In the genomic region with DNA sequence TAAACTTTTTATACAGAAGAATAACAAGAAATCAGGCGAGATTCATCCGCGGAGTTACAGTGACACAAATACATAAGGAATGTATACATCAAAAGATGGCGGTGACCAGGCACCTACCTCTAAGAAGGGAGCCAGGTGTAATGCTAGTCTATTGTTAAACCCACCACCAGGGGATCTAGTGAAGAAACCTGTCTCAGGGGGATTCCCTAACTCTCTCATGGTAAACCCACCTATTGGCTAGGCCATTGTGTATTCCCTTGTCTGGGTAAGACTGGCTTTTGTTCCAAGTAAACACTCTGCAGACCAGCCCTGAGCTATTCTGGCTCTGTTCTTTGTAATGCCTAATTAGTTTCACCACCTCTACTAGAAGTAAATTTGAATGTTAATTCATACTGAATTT, we compare ENCODE assay signal across 40 mouse cellular contexts. TPM values are rescaled to one million over a fixed set of nuclear protein-coding genes. Genes with fewer than 3 reads are reported as not detected.
"Had no signal": no experiment of that assay in that cellular context is flagged by ENCODE, and none has a peak within 500 bp of the region (broad histone marks: within the 10 kb centered on the region; RNA-seq: fewer than 3 reads in every experiment).

No protein-coding gene starts in this region.

RNA-seq across cellular contexts. Expression of a gene that starts 1.4 kb away (rescaled TPM):
- total RNA-seq: left cerebral cortex, postnatal 14 days; left cerebral cortex, postnatal 25 days; left cerebral cortex, postnatal 36 days; left cerebral cortex, postnatal 4 days; liver, adult 2 months; megakaryocyte progenitor cell, adult 5-6 weeks; megakaryocyte, adult 5-6 weeks; megakaryocyte-erythroid progenitor cell, adult 5-6 weeks; midbrain, postnatal 0 days; monocyte, adult 5-6 weeks had no signal
- polyA plus RNA-seq: limb, embryonic 10.5 days; limb, embryonic 11.5 days; limb, embryonic 12.5 days; limb, embryonic 13.5 days; limb, embryonic 14.5 days; limb, embryonic 15.5 days; liver, adult 2 months; liver, embryonic 11.5 days; liver, embryonic 12.5 days; liver, embryonic 13.5 days; liver, embryonic 14.5 days; liver, embryonic 15.5 days; liver, embryonic 16.5 days; liver, postnatal 0 days; lung, adult 2 months; lung, embryonic 14.5 days; lung, embryonic 15.5 days; lung, embryonic 16.5 days; lung, postnatal 0 days; midbrain, embryonic 10.5 days; midbrain, embryonic 11.5 days; midbrain, embryonic 12.5 days; midbrain, embryonic 13.5 days; midbrain, embryonic 14.5 days; midbrain, embryonic 15.5 days; midbrain, postnatal 0 days; myocyte; neural tube, embryonic 11.5 days; neural tube, embryonic 12.5 days; neural tube, embryonic 13.5 days had no signal

RNA-seq across cellular contexts. Expression of a gene that starts 29.2 kb away (rescaled TPM):
- total RNA-seq: left cerebral cortex, postnatal 14 days; left cerebral cortex, postnatal 25 days; left cerebral cortex, postnatal 36 days; left cerebral cortex, postnatal 4 days; liver, adult 2 months; megakaryocyte progenitor cell, adult 5-6 weeks; megakaryocyte, adult 5-6 weeks; megakaryocyte-erythroid progenitor cell, adult 5-6 weeks; midbrain, postnatal 0 days; monocyte, adult 5-6 weeks had no signal
- polyA plus RNA-seq: limb, embryonic 10.5 days; limb, embryonic 11.5 days; limb, embryonic 12.5 days; limb, embryonic 13.5 days; limb, embryonic 14.5 days; limb, embryonic 15.5 days; liver, adult 2 months; liver, embryonic 11.5 days; liver, embryonic 12.5 days; liver, embryonic 13.5 days; liver, embryonic 14.5 days; liver, embryonic 15.5 days; liver, embryonic 16.5 days; liver, postnatal 0 days; lung, adult 2 months; lung, embryonic 14.5 days; lung, embryonic 15.5 days; lung, embryonic 16.5 days; lung, postnatal 0 days; macrophage; midbrain, embryonic 10.5 days; midbrain, embryonic 11.5 days; midbrain, embryonic 12.5 days; midbrain, embryonic 13.5 days; midbrain, embryonic 14.5 days; midbrain, embryonic 15.5 days; midbrain, embryonic 16.5 days; midbrain, postnatal 0 days; myocyte; neural tube, embryonic 11.5 days; neural tube, embryonic 12.5 days; neural tube, embryonic 13.5 days had no signal

RNA-seq across cellular contexts. Expression of a gene that starts 33.3 kb away (rescaled TPM):
- total RNA-seq: left cerebral cortex, postnatal 14 days; left cerebral cortex, postnatal 25 days; left cerebral cortex, postnatal 36 days; left cerebral cortex, postnatal 4 days; liver, adult 2 months; megakaryocyte progenitor cell, adult 5-6 weeks; megakaryocyte, adult 5-6 weeks; megakaryocyte-erythroid progenitor cell, adult 5-6 weeks; midbrain, postnatal 0 days; monocyte, adult 5-6 weeks had no signal
- polyA plus RNA-seq: limb, embryonic 10.5 days; limb, embryonic 11.5 days; limb, embryonic 12.5 days; limb, embryonic 13.5 days; limb, embryonic 14.5 days; limb, embryonic 15.5 days; liver, adult 2 months; liver, embryonic 11.5 days; liver, embryonic 12.5 days; liver, embryonic 13.5 days; liver, embryonic 14.5 days; liver, embryonic 15.5 days; liver, embryonic 16.5 days; liver, postnatal 0 days; lung, adult 2 months; lung, embryonic 14.5 days; lung, embryonic 15.5 days; lung, embryonic 16.5 days; lung, postnatal 0 days; macrophage; midbrain, embryonic 10.5 days; midbrain, embryonic 11.5 days; midbrain, embryonic 12.5 days; midbrain, embryonic 13.5 days; midbrain, embryonic 14.5 days; midbrain, embryonic 15.5 days; midbrain, embryonic 16.5 days; midbrain, postnatal 0 days; myocyte; neural tube, embryonic 11.5 days; neural tube, embryonic 12.5 days; neural tube, embryonic 13.5 days had no signal

RNA-seq across cellular contexts. Expression of a gene that starts 42.4 kb away (rescaled TPM):
- total RNA-seq: left cerebral cortex, postnatal 14 days; left cerebral cortex, postnatal 25 days; left cerebral cortex, postnatal 36 days; left cerebral cortex, postnatal 4 days; liver, adult 2 months; megakaryocyte progenitor cell, adult 5-6 weeks; megakaryocyte, adult 5-6 weeks; megakaryocyte-erythroid progenitor cell, adult 5-6 weeks; midbrain, postnatal 0 days; monocyte, adult 5-6 weeks had no signal
- polyA plus RNA-seq: limb, embryonic 10.5 days; limb, embryonic 11.5 days; limb, embryonic 12.5 days; limb, embryonic 13.5 days; limb, embryonic 14.5 days; limb, embryonic 15.5 days; liver, adult 2 months; liver, embryonic 11.5 days; liver, embryonic 12.5 days; liver, embryonic 13.5 days; liver, embryonic 14.5 days; liver, embryonic 15.5 days; liver, embryonic 16.5 days; liver, postnatal 0 days; lung, adult 2 months; lung, embryonic 14.5 days; lung, embryonic 15.5 days; lung, embryonic 16.5 days; lung, postnatal 0 days; macrophage; midbrain, embryonic 10.5 days; midbrain, embryonic 11.5 days; midbrain, embryonic 12.5 days; midbrain, embryonic 13.5 days; midbrain, embryonic 14.5 days; midbrain, embryonic 15.5 days; midbrain, embryonic 16.5 days; midbrain, postnatal 0 days; myocyte; neural tube, embryonic 11.5 days; neural tube, embryonic 12.5 days; neural tube, embryonic 13.5 days had no signal
